Mouse (Mus musculus): ENCODE data around the gene Slc36a4.

GRCm38 (mm10) chr9:15766821-15767220 lies 57.3 kb downstream of the Slc36a4 start:
- no peak for TF ChIP-seq POLR2A (IDR thresholded peaks at IDR 0.05; ENCODE audit: control insufficient read depth, extremely low read depth, insufficient read depth, low read length, poor library complexity)
- TF ChIP-seq CTCF (IDR thresholded peaks at IDR 0.05; ENCODE audit: borderline replicate concordance, control insufficient read depth, extremely low read depth, insufficient read depth, low read length, poor library complexity) = no peak
